Mouse (Mus musculus) Muller cell, postnatal 12 days (primary cell): ENCODE measurements around the gene Gm8229.
"Not testable (repeated sequence)": the region's sequence is repeated elsewhere in the genome, so short reads cannot be mapped to it uniquely, and the experiment has no call there.

Experiments used
- DNase-seq: peaks from one replicate; pipeline ENCODE4 v3.0.0-alpha.2; 2015; ENCODE audit errors: inconsistent ontology term

Gm8229 gene

DNA sequence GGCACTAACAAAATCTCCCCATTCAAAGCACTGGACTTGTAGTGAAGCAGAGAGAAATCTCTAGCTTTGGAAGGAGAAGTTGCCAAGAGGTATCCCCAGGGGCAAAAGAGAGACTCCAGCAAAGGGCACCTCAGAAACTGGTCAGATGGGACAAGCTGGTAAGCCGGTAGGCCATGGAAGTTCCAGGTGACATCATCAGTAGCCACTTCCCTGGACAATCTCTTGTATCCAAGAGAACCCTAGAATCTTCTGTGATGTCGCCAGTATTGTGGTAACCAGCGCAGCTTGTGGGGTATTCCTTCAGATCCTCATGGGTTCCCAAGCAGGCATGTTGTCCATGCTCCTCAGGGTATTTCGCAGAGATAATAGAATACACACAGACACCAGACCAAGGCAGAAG lies at the start of gene Gm8229:
TSS of gene Gm8229 (plus strand) at position 301 of the 400 bp plus-strand sequence.
- not testable (repeated sequence) for DNase-seq

DNA sequence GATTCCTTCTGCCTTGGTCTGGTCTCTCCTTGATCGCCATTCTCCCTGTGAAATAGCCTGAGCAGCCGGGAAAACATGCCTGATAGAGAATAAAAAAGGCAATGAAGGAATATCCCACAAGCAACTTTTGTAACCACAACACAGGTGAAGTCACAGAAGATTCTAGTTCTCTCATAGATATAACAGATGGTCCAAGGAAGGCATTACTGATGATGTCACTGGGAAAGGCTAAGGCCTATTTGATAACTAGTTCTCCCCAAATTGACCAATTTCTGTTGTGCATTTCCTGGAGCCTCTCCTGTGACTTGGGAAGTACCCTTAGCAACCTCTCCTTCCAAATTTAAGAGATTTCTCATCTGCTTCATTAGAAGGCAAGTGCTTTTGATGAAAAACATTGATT lies 26.7 kb upstream of the Gm8229 start, which contains the start of gene Gm5930:
TSS of gene Gm5930 (minus strand) at position 101 of the 400 bp plus-strand sequence.
- DNase-seq, result not testable (repeated sequence)

DNA sequence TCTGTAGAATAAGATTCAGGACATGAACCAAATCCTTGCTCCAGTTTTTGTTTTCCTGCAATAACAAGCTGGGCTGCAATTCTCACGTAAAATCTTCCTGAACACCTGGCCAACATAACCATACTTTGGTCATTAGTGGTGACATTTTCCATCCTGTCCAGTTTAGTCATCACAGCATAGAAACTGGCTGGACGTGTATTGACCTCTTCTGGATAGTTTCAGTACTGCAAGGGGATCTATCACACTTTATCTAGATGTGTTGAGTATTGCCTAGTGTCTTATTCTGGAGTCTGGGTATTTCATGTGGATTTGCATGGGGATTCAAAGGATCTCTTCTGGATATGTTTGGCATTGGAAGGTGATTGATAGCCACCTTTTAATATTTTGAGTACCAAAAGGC lies 3.7 kb upstream of the Gm8229 start:
- not testable (repeated sequence) for DNase-seq

DNA sequence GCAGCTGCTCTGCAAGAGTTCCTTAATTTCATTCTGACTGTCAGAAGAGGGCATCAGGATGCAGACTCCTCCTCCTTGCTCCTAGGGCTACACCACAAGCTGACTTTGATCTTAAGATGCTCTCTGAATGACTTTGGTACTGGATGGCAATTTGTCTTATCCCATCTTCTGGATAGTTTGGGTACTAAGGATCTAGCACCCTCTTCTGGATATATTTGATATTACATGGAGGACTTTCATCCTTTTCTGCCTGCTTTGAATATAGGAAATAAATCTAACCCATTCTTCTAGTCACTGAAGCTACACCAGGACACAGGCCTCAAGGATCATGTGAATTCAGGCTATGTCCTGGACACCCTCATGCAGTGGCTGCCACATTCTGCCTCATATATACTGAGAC lies 2.9 kb upstream of the Gm8229 start:
- DNase-seq, result peak; percentile 0

DNA sequence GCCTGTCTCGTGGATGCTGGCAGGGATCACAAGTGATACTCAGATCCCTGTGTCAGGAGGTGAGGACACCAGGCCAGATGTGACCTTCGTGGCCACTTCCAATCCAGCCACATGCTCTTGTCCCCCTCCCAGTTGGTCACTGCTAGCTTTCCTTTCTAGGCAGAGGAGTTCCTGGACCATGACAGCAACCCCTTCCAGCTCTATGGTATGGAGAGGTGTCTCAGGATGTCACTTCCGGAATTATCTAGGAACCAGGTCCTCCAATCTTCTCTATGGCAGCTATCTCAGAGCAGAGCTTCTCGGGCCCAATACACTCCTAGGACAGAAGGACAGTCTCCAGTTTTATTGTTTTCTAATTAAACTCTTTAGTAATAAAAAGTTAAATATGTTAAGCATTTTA lies 19.1 kb downstream of the Gm8229 start:
- not testable (repeated sequence) for DNase-seq

DNA sequence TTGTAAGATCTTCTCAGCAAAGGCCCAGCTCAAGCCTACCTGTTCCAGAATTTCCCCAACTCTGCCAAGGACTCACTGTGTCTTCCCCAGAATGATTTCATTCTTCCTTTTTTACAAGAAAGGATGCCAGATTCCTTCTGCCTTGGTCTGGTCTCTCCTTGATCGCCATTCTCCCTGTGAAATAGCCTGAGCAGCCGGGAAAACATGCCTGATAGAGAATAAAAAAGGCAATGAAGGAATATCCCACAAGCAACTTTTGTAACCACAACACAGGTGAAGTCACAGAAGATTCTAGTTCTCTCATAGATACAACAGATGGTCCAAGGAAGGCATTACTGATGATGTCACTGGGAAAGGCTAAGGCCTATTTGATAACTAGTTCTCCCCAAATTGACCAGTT lies 45.4 kb downstream of the Gm8229 start, which contains the start of gene Gm3371:
TSS of gene Gm3371 (minus strand) at position 101 of the 400 bp plus-strand sequence.
- DNase-seq, result not testable (repeated sequence)
